Mouse (Mus musculus) liver, embryonic 14.5 days (tissue): ENCODE data around the gene Zfp664.

Experiments used
- CTCF ChIP-seq: IDR thresholded peaks from 2 replicates; pipeline ENCODE4 v1.5.1; 2016; ENCODE audit warnings: antibody characterized with exemption, low read depth, control low read depth
- EP300 ChIP-seq: IDR thresholded peaks from 2 replicates; pipeline ENCODE4 v1.6.1; 2016; ENCODE audit warnings: antibody characterized with exemption, low read depth

- TF ChIP-seq CTCF (no peak), EP300 (no peak)
These were observed 26.2 kb downstream of the Zfp664 start for GRCm38 (mm10) chr5:124888661-124889060.
